Mouse (Mus musculus) c-Kit-positive CD71-positive TER-119-negative erythroid progenitor cells, embryonic 14.5 days (primary cell): ENCODE results near the gene Higd1a.

Experiments used
- DNase-seq: peaks from one replicate; pipeline ENCODE4 v3.0.0-alpha.2; 2013; ENCODE audit warnings: low read depth

Higd1a gene

DNA sequence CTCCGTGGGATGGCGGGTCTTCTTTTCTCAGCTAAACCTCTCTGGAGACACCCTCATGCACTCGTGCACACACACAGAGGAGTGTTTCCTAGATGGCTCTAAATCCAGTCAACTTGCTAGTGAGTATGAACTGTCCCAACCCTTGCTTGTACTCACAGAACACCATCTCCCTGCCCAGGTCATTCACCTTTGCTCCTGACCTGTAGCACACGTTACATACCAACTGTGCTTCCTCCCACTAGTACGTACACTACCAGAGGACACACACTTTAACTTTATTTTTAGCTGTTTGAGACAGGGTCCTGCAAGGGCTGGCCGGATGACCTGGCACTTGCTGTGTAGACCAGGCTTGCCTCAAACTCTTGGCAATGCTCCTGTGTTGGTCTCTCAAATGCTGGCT, 20.2 kb downstream of the Higd1a start:
- DNase-seq: no peak

DNA sequence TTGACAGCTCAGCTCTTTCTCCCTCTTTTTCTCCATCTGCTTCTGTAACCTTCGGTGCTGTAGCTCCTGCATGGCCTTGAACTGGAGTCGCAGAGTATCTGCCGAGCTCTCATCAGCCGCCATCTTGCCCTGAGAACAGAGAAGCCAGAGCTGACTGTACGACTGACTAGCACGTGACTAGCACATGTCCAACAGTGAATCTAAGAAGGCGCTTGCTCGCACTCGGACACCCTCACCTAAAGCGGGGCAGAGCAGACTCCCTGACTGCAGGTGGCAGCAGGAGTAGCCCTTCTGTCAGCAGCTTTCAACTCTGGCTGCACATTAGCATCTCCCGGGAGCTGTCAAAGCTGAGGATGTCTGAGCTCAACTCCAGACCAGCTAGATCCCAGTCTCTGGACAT, 24.3 kb downstream of the Higd1a start:
- DNase-seq: no peak

DNA sequence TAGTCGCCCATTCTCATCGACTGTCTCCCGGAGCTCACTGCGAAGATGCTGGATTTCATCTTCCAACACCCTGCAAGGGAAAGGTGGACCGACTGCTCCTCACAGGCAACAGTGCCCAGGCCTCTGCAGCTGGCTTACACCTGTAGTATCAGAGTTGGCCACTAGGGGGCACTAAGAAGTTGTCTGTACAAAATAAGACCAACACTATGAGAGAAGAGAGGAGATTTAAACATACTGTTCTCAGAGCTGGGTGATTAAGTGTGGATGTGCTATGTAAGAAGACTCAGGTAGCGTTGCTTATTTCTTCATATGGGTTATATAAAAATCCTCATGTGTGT, 27.2 kb downstream of the Higd1a start:
- peak; percentile 51 for DNase-seq

DNA sequence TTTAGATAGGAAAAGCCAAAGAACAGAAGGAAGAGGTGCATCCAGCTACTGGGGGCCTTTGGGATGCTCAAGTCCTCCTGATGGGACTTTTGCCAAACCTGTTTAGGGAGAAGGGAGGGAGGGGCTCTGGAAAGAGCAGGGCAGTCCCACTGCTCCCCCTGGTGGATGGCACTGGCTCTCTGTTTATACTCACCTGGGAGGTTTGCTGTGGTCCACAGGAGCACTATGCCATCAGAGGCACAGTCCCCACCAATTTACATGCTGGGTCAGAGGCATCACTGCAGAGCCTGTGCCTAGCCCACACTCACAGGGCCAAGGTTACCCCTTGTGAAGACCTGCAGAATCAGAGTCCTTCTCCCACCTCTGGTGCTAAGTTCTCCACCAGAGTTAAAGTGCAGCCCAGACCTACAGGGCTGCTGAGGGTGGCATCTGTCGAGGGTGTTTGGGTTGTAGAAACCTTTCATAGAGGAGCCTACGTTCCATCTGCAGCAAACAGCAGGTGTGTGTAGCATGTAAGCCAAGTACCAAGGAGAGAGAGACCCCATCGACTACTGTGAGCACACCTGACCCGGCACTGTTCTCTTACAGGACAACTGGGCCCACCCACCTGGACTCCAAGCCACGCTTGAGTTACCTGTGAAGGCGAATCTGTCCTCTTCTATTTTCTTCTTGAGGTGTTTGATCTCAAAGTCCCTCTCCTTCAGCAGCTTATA, 27.8 kb downstream of the Higd1a start:
- DNase-seq: no peak

DNA sequence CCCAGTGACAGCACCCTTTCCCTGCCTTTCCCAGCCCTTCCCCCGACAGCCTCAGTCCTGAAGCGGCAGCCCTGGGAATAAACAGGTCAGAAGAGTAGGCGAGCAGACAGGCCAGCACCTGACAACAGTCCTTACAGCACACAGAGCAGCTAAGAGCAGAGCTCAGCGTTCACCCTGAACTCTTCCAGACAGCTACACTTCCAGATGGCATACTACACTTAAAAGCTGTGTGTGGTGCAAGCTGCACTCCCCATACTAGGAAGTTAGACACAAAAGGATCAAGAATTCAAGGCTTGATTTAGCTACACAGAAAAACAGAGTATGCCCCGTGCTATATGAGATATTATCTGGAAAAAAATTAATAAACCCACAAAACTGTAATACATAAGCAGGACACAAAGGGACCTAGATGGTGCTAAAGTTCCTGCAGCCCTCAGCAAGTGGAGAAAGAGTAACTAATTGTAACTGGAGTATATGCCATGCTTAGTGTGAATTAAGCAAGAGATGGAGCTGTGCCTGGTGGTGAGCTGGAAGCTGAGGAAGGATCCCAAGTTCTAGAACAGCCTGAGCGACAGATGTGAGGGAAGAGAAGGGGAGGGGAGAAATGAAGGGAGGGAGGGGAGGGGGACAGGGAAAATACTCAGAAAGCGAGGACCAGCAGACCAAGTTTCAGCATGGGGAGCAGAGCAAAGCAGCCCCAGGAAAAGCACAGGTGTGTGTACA, 28.7 kb downstream of the Higd1a start:
- DNase-seq: no peak

DNA sequence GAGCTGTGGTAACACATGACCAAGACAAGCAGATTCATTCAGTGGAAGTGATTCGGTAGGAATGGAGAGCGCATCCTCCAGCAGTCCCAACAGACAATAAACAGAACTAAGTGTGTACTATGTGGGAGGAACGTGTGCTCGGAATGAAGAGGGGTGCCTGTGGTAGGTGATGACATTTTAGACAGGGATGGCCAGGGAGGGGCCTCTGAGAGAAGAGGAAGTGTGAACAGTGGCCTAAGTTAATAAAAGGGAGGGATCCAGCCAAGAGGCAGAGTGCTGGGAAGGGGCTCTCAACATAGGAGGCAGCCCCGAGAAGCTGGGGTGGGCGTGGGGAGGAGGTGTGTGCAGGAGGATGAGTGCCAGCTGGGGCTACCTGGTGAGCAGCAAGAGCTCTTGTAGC, 29.8 kb downstream of the Higd1a start:
- DNase-seq: no peak

DNA sequence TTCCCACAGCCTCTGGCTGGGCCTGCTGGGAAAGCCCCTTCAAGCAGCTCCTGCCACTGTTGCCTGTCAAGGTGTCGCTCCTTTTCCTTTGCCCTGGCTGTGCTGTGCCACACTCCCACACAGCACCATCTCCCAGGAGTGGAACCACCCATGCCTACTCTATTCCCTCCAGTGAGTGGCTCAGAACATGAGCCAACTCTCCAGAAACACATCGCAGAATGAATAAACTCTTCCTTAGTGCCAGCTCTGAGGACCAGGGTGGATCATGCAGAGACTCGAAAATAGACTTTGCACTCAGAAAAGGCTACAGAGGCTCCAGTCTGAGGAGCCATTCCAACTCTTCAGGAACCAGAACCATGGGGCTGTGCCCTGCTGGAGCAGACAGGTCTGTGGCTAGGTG, 31.8 kb downstream of the Higd1a start:
- no peak for DNase-seq

DNA sequence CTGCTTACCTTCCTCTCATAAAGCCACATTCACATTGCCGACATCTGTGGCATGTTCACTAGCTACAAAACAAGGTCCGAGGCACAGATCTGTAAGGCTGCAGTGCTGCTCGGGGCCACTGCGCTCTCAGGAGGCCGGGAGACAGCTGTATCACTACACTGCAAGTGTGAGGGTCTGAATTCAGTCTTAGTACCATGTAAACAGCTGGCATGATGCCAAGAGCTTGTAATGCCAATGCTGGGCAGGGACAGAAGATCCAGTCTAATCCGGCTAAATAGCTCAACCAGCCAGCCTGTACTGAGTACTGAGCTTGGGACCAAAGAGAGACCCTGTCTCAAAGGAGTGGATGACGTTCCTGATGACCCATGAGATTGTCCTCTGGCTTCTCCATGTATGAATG, 34.2 kb downstream of the Higd1a start:
- DNase-seq: no peak

DNA sequence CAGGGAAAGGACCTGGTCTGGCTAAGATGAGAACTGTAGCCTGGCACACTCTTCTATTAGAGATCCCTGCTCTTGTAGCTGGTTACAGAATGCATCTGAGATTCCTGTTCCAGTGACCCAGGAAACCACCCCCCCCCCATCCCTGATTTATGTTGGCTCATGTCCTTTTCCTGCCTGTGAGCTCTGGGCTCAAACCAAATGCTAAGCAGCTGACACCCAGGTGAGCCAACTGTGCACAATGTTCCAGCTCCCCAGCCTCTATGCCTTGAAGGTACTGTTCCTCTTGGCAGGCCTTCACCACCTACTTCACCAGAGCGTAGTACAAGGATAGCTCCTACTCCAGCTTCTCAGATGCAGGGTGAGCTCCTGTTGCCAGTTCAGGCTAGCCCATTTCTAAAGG, 35.1 kb downstream of the Higd1a start:
- DNase-seq: no peak

DNA sequence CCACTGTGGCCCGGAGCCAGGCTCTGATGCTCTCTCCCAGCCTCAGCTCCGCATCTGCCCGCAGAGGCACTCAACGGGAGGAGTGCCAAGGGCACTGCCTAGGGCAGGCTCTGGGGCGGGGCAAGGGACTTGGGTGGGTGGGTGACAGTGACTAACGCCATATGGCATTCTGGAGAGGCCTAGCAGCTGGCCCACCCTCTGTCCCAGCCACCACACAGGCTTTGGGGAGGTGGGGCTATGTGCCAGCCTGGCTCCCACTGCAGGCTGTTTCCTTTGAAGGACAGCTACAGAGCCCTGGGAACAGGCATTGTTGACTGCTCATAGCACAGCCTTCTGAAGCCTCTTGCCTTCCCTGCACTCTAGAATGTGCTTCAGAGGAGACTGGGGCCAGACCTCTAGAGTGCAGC, 35.6 kb downstream of the Higd1a start:
- DNase-seq: no peak

DNA sequence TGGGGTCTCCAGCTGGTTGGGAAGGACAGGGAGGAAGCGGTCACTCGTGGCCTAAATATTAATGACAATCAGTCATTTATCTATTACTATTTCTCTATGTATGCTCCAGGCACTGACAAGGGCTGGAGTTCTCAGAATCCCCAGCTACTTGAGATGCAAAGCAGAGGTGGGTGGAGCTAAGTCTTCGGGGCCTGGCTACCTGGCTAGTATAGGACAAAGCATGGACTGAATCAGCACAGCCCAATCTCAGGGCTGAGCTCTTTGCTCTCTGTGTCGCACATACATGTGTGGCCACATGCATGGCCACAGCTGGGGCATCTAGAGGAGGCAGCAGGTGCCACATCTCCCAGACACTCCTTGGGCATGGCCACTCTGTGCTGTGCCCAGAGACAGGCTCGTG, 37.4 kb downstream of the Higd1a start:
- DNase-seq: no peak

DNA sequence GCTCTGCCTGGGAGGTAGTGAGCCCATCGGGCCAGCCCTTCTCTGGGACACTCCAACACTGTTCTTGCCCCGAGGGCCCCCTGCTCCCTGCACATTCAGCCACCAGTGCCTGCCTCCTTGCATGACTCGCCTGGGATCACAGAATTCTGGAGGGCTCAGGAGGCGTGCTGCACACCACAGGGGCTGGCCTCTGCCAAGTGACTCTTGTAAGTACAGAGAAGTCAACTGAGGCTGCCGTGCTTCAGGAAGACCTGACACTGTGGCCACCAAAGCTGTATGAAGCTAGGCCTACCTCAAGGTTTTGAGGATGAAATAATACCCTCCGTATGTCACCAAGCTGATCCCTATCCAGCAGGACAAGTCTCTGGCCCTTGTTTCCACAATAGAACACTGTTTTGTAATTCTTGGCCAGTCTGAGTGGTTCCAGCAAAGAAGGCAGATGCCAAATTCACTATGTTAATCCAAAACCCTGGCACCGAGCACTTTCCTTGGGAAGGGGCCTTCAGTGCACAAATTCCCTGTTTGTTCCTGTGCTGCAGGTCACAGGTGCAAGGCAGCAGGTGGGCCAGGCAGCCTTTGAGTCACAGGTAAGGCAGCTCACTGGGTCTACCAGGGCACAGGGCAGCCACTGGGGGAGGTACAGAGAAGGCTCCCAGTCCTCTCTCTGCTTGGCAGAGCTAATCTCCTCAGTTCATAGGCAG, 38.2 kb downstream of the Higd1a start:
- DNase-seq: no peak

DNA sequence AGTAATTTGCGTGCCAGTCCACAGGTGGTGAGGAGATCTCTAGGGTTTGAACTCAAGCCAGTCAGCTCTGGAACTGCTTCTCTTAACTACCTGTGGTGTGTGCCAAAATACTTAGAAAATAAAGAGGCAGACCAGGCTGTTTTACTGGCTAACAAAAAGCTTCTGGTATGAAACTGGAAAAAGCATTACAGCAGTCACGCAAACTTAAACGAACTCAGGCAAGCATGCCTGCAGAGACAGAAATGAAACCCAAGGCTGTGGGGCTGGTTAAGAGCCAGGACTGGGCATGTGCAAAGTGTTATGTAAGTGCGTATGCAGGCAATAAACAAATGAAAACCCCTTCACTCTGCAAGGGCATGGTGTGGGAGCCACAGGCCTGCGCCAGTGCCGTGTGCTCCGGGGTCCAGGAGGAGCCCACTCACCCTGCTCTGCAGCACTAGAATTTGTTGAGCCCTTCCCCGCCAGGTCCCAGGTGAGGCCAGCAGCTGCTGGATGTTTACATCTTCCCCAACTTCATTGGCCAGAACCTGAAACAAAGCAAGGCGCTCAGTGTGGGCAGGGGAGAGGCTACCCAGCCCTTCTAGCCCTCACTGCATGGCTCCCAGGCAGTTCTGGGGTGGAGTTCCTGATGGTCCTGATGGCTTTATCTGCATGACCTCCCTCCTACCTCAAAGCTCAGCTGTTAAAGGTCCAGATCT, 38.9 kb downstream of the Higd1a start:
- no peak for DNase-seq

DNA sequence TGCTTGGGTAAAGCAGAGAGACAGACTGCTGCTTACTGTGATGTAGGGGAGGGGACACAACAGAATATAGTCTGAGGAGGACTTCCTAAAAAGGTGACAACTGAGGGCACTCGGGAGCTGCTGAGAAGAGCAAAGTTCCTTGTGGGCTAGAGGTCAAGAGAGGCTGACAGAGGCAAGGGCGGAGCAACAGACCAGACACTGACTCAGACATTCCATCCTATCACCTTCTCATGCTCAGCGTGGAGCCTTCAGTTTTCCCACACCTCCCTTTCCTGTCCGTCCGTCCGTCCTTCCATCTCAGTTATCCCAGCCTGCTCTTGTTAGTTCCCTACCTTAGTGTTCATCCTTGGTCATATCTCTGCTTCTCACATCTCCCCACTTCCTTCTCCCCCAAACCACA, 43.0 kb downstream of the Higd1a start:
- no peak for DNase-seq

DNA sequence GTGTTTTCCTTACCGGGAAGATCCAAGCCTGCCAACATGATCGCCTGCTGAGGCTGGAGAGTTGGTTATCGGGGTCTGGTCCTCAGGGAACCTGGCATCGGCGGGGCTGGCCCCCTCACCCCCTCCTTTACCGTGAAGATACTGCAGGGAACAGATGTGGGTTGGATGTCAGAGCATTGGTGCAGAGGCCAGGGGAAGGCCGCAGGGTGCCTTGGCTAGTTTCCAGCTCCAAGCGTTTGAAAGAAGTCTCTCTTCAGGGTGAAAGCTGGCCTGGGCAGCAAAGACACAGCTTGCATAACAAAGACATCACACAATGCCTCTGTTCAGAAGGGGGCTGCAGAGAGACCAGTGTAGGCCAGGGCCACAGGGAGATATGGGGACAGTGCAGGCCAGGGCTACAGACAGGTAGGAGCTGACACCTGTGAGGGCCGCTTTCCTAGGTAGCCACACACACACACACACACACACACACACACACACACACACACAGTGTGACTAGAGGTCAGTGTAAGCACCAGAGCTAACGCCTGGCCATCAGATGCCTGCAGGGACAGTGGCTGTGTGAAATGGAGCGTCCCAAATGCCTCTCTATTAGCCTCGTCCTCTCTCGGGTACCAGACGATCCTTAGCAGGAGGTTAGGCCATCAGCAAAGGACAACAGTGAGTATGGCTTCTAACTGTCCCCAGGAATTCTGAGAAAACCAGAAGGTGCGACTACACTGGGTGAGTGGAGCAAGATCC, 47.9 kb downstream of the Higd1a start:
- DNase-seq: no peak

DNA sequence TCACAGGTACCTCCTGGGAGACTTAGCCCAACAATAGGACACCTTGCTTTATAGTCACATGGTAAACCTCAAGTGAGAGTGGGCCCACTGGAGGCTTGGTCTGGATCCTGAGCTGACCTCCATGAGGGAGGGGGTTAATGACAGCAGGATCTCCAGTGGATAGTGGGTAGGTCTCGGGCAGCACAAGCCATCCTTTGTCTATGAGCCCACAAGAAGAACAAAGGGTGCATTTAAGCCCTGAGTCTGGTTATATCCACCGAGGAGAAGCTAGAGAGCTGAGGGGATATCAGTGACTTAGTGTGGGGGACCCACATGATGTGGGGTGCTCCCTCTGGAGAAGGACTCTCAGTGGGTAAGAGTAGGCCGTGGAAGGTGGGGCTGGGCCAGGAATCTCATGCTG, 49.7 kb downstream of the Higd1a start:
- no peak for DNase-seq

DNA sequence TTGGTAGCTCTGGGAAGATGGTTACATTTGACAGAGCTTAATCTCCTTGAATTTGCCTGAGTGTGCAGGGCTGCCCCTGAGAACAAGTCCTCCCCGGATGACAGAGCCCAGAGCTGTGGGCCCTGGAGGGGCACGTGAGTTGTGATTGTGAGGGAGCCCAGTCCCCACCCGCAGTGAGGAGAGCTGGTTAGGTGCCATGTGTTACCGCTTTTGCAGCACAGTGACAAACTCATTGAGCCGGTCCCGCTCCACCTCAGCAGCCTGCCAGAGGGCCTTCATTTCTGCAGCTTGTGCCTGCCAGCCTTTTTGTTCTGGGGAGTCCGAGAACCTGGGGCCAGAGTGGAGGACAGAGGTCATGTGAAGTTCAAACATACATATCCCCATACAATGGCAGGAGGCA, 50.2 kb downstream of the Higd1a start:
- no peak for DNase-seq

DNA sequence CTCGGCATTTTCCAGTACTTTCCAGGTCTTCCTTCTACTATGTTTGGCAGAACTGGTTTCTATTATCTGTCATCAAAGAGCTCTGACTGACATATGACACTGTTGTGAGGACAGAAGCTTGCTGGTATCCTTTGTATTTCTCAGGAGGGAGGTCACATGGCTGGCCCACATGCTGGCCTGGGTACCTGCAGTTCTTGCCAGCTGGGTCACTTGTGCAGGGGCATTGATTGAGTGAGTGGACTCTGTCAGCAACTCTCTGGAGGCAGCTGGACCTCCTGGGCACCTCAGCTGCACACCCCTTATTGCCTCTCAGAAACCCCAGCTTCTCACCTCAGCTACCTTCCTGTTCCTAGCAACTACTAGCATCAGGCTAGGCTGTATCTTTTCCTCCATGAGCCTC, 50.6 kb downstream of the Higd1a start:
- no peak for DNase-seq

DNA sequence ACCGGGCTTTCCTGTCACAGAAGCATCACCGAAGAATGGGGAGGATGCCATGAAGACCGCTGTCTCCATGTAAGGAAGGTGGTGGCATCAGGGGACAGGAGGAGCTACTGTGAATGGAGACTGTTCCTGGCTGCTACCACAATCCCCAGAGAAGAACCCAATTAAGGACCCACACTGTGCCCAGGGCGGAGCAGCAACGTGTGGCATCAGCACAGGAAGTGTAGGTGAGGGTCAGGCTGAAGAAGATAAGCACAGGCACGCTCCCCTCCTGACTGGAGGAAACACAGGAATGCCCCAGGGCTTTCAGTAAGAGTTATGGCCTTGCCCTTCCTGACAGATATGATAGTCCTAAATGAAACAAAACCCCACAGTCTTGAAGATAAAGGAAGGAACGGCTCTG, 55.4 kb downstream of the Higd1a start:
- no peak for DNase-seq

DNA sequence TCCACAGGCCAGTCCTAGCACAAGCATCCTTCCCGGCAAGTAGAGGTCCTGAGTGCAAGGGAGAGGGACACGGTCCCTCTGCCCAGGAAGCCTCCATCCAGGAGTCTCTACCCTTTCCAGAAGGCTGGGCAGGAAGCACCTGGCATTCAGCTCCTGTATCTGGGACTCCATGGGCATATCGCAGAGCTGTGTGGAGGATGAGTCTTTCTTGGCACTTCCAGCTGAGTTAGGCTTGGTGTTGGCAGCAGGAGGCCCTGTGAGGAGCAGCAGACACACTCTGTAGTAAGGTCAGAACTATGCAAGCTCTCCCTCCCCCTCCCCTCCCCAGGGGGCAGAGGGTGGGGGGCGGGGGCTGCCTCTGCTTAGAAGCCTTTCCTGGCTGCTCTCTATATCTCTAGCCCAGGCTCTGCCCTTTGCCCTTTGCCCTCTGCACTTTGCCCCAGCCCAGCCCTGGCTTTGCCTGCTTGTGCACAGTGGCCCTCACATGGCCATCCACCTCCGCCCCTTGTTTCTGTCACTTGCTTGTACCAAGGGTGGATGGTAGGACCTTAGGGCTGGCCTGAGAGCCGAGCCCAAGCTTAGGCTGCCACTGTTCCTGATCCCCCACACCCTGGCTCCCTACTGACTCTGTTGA, 59.2 kb downstream of the Higd1a start:
- no peak for DNase-seq
